Mouse (Mus musculus) heart, adult 2 months (tissue): Measurements from ENCODE around the gene Ephb1. TPM values are rescaled to one million over a fixed set of nuclear protein-coding genes. Genes with fewer than 3 reads are reported as not detected.

ENCODE experiments used
- DNase-seq, 2 experiments: peaks; one replicate each; pipeline ENCODE4 v3.0.0; 2021
- H3K27ac ChIP-seq: fragments of 200-600 bp; 2 replicates; pipeline ENCODE4 v1.8.1; 2022
- H3K27me3 ChIP-seq: fragments of 200-500 bp; 2 replicates; pipeline ENCODE4 v1.6.1; 2012; ENCODE audit warnings: mild to moderate bottlenecking, low read length, inconsistent platforms, mixed read lengths; ENCODE audit not compliant: control insufficient read depth, insufficient read depth
- H3K36me3 ChIP-seq: fragments of 200-500 bp; 2 replicates; pipeline ENCODE4 v1.6.1; 2012; ENCODE audit warnings: low read length, inconsistent platforms; ENCODE audit not compliant: control insufficient read depth, insufficient read depth
- H3K4me1 ChIP-seq: fragments of 200-500 bp; 2 replicates; pipeline ENCODE4 v1.6.1; 2011; ENCODE audit warnings: low read length; ENCODE audit not compliant: control insufficient read depth, insufficient read depth
- H3K4me3 ChIP-seq: fragments of 200-600 bp; 2 replicates; pipeline ENCODE4 v1.8.1; 2022
- H3K79me2 ChIP-seq: fragments of 200-500 bp; replicated peaks from 2 replicates; pipeline ENCODE4 v1.6.1; 2012; ENCODE audit warnings: mild to moderate bottlenecking, inconsistent platforms, low read length, moderate library complexity, mixed read lengths; ENCODE audit not compliant: control insufficient read depth, insufficient read depth
- H3K9ac ChIP-seq: fragments of 200-500 bp; 2 replicates; pipeline ENCODE4 v1.6.1; 2012; ENCODE audit warnings: low read depth, mild to moderate bottlenecking, control low read depth, inconsistent platforms, low read length, mixed read lengths
- CTCF ChIP-seq: fragments of 200-600 bp; IDR thresholded peaks from 2 replicates; pipeline ENCODE4 v1.8.1; 2022; ENCODE audit warnings: antibody characterized with exemption, mild to moderate bottlenecking, moderate library complexity
- EP300 ChIP-seq: fragments of 200-500 bp; IDR thresholded peaks from 2 replicates; pipeline ENCODE4 v1.6.1; 2011; ENCODE audit warnings: low read depth, low read length, control low read depth; ENCODE audit not compliant: insufficient read depth
- POLR2A ChIP-seq: fragments of 200-500 bp; IDR thresholded peaks from 2 replicates; pipeline ENCODE4 v1.6.1; 2011; ENCODE audit warnings: mild to moderate bottlenecking, low read depth, low read length, control low read depth; ENCODE audit not compliant: insufficient read depth
- WGBS: fragments of 180-500 bp; shearing (Covaris S2); methylation state at CpG from one replicate; pipeline ENCODE4 v1.1.7; 2018; 5-methylcytosine and 5-hydroxymethylcytosine counted together
- intact Hi-C: fragments of 180-260 bp; cut with DNase I; formaldehyde crosslinking; loops from one replicate; pipeline ENCODE4 v1.15.1; 2025
- microRNA-seq, 2 experiments: library from miRNA; unstranded; fragments of <30 nt; microRNA quantifications; one replicate each; pipeline ENCODE4 v1.2.0; 2021
- polyA plus RNA-seq: library from polyadenylated mRNA; depleted of rRNA; stranded (reverse); fragments of >200 nt; gene quantifications from 2 replicates; pipeline ENCODE4 v1.2.3, GENCODE M21; 2012; rRNA removed
- total RNA-seq, 2 experiments: library from RNA; stranded (reverse); gene quantifications; 2 replicates each; pipeline ENCODE4 v1.2.3; 2021

Ephb1 gene
- total and polyA plus RNA-seq, 3 experiments = 3.1 to 23.3 (median 21.2) TPM

DNA sequence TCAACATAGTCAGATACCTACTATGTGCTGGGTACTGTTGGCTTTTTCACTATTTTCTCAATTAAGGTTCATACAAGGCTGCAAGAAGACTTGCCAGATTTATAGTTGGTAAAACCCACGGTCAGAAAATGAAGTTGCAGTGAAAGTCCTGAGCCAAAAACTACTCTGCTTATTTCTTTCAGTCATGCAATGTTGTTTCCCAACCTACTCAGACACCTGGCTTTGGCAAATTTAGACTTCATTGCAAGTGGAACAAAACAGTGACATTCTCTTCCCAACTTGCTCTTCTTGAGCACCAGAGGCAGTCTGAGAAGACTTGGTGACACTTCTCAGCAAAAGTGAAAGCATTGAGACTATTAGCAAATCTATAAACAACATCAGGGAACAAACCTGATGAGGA is 479.2 kb downstream of the Ephb1 start:
- intact Hi-C loops = no loop called here
- Histone ChIP-seq H3K4me3 (no peak overlapping the region), H3K27me3 (no peaks in the 10 kb centered on the region), H3K27ac (no peak overlapping the region), H3K4me1 (no peaks in the 10 kb centered on the region), H3K9ac (no peak overlapping the region), H3K79me2 (no peaks in the 10 kb centered on the region), H3K36me3 (no peaks in the 10 kb centered on the region)
- 76% methylated on average over 1 of the region's 1 CpGs for WGBS
- no peak for DNase-seq
- TF ChIP-seq POLR2A (no peak), EP300 (no peak), CTCF (no peak)

Small RNA genes within 50 kb of the gene (microRNA-seq; reads per million reads assigned to microRNA genes)
- 0 to 0.56 reads per million in 2 experiments for gene Mir7243

Other genes starting within 250 kb of the Ephb1 start
- 10 to 100 TPM; 11.4 to 12.1 TPM for gene Ky, start 151.1 kb upstream of the Ephb1 start, total RNA-seq
- 8.2 and 15.7 TPM in 2 replicates for gene Ky, start 151.1 kb upstream of the Ephb1 start, polyA plus RNA-seq